Mouse (Mus musculus): ENCODE measurements around the gene Lrrc8c. TPM values are rescaled to one million over a fixed set of nuclear protein-coding genes. Genes with fewer than 3 reads are reported as not detected.

The Lrrc8c gene
- total RNA-seq, 1 experiment, result 9.4 TPM

DNA sequence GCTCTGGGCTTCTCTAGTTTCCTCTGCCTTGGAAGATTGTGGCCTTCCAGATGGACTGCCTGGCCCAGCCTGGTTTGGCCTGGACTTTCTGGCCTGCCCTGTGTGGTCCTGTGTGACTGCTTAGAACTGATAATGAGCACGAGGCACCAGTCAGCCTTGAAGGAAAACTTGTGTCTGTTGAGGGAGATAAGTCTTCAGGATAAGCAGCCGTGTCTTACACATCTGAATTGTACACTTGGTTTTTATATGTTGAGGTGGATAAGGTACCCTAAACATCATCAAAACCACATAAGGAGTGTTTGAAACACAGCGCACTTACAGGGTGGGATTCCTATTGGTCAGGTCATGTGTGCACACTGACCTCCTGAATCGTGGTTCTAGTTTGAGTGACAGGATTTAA, 46.6 kb downstream of the Lrrc8c start:
- TF ChIP-seq ZC3H11A (IDR thresholded peaks at IDR 0.05; ENCODE audit: borderline replicate concordance, low read depth, low read length), result no peak
- no peak for DNase-seq (ENCODE audit: low read depth, low spot score)
- Histone ChIP-seq H3K4me3 (ENCODE audit: insufficient read depth in 1 of 2, low read depth in 1 of 2, low read length in 2 of 2, poor library complexity in 1 of 2, severe bottlenecking in 1 of 2) (no peak overlapping the region), H3K9ac (ENCODE audit: insufficient read depth, low read depth, low read length, poor library complexity, severe bottlenecking) (no peak overlapping the region), H3K36me3 (ENCODE audit: control insufficient read depth, insufficient read depth, low read length, poor library complexity, severe bottlenecking) (no peaks in the 10 kb centered on the region; the same call in 1 of the 2 replicates), H3K4me1 (ENCODE audit: control insufficient read depth in 2 of 2, insufficient read depth in 2 of 2, low read length in 2 of 2, poor library complexity in 1 of 2) (no peaks in the 10 kb centered on the region), H3K27ac (ENCODE audit: insufficient read depth, low read depth, low read length, poor library complexity, severe bottlenecking) (no peak overlapping the region), H3K9me3 (ENCODE audit: control insufficient read depth, insufficient read depth, low read depth, low read length) (no peaks in the 10 kb centered on the region)
- in situ Hi-C loops (cut with MboI; ENCODE audit: low sequenced_read_pairs in 2 of 2, unreplicated experiment in 2 of 2), result no loop called here

DNA sequence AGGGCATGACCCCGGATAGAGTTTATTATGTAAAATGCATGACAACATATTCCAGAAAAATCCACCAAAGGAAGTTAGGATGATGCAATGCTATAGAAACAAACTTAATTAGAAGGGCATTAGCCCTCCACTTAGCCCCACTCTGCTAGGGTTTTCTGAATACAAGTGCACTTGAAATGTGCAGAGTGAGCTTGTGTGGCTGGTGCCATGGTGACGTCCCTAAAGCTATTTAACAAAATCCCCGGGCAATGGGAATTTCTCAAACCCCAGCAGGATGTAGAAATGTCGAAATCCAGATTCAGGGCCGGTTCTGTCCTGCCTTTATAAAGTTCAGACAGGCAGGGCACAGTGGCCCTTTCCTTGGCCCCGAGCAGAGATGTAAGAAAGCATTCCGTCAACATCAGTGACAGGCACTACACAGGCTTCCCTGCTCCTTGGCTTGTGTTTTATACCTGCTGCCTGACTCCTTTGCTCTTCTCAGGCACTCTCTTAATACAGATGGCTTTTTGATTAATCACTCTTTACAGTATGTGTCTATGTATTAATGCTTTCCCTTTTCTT, 47.7 kb downstream of the Lrrc8c start:
- no peak overlapping the region for H3K4me3 ChIP-seq (ENCODE audit: insufficient read depth in 1 of 2, low read depth in 1 of 2, low read length in 2 of 2, poor library complexity in 1 of 2, severe bottlenecking in 1 of 2)
- TF ChIP-seq ZNF384 (IDR thresholded peaks at IDR 0.05; ENCODE audit: low read depth, low read length) (no peak), ZC3H11A (IDR thresholded peaks at IDR 0.05; ENCODE audit: borderline replicate concordance, low read depth, low read length) (no peak), CHD2 (IDR thresholded peaks at IDR 0.05; ENCODE audit: low read depth, low read length) (no peak), MAFK (IDR thresholded peaks at IDR 0.05; ENCODE audit: insufficient read depth, low read depth, low read length) (no peak), HCFC1 (IDR thresholded peaks at IDR 0.05; ENCODE audit: borderline replicate concordance, insufficient read depth, low read length) (no peak)
- in situ Hi-C loops (cut with MboI; ENCODE audit: low sequenced_read_pairs in 2 of 2, unreplicated experiment in 2 of 2), result no loop called here
- H3K27ac ChIP-seq (ENCODE audit: insufficient read depth, low read depth, low read length, poor library complexity, severe bottlenecking), result no peak overlapping the region
- no peak for DNase-seq (ENCODE audit: low read depth, low spot score)
- H3K36me3 ChIP-seq (ENCODE audit: control insufficient read depth, insufficient read depth, low read length, poor library complexity, severe bottlenecking), result no peaks in the 10 kb centered on the region; the same call in 1 of the 2 replicates
- no peaks in the 10 kb centered on the region for H3K4me1 ChIP-seq (ENCODE audit: control insufficient read depth in 2 of 2, insufficient read depth in 2 of 2, low read length in 2 of 2, poor library complexity in 1 of 2)
- no peak overlapping the region for H3K9ac ChIP-seq (ENCODE audit: insufficient read depth, low read depth, low read length, poor library complexity, severe bottlenecking)
- H3K9me3 ChIP-seq (ENCODE audit: control insufficient read depth, insufficient read depth, low read depth, low read length), result no peaks in the 10 kb centered on the region

DNA sequence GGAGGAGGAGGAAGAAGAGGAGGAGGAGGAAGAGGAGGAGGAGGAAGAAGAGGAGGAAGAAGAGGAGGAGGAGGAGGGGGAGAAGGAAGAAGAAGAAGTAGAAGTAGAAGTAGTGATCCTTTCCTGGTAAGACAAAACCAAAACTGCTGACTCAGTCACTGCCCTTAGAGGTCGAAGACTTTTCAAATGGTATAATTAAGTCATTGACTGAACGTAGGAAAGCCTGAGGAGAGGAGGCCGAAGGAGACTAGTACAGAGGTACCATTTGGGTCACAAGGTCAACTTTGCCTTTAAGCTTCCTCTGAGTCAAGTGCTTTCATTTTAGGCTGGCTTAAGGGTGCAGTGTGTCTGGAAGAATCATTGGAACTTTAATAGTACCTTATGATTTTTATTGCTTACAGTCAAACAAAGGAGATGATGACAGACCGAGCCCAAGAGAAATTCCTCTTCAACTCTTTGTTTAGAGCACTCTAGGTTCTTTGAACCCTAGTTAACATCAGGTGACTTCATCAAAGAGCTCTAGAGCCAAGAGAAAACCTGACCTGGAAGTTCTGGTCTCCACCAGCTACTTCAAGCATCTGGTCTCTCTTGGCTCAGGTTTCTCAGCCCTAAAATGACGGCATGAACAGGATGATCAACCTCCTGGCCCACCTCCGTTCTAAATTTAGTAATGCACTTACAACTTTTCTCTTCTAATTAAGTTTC, 49.0 kb downstream of the Lrrc8c start:
- DNase-seq (ENCODE audit: low read depth, low spot score), result no peak
- Histone ChIP-seq H3K27ac (ENCODE audit: insufficient read depth, low read depth, low read length, poor library complexity, severe bottlenecking) (no peak overlapping the region), H3K4me3 (ENCODE audit: insufficient read depth in 1 of 2, low read depth in 1 of 2, low read length in 2 of 2, poor library complexity in 1 of 2, severe bottlenecking in 1 of 2) (no peak overlapping the region), H3K9me3 (ENCODE audit: control insufficient read depth, insufficient read depth, low read depth, low read length) (no peaks in the 10 kb centered on the region), H3K4me1 (ENCODE audit: control insufficient read depth in 2 of 2, insufficient read depth in 2 of 2, low read length in 2 of 2, poor library complexity in 1 of 2) (no peaks in the 10 kb centered on the region; a peak in 1 of 4 replicates), H3K36me3 (ENCODE audit: control insufficient read depth, insufficient read depth, low read length, poor library complexity, severe bottlenecking) (no peaks in the 10 kb centered on the region; the same call in 1 of the 2 replicates), H3K9ac (ENCODE audit: insufficient read depth, low read depth, low read length, poor library complexity, severe bottlenecking) (no peak overlapping the region)
- TF ChIP-seq MAFK (IDR thresholded peaks at IDR 0.05; ENCODE audit: insufficient read depth, low read depth, low read length) (peak; percentile 84), CHD2 (IDR thresholded peaks at IDR 0.05; ENCODE audit: low read depth, low read length) (no peak)
- in situ Hi-C loops (cut with MboI; ENCODE audit: low sequenced_read_pairs in 2 of 2, unreplicated experiment in 2 of 2), result no loop called here

DNA sequence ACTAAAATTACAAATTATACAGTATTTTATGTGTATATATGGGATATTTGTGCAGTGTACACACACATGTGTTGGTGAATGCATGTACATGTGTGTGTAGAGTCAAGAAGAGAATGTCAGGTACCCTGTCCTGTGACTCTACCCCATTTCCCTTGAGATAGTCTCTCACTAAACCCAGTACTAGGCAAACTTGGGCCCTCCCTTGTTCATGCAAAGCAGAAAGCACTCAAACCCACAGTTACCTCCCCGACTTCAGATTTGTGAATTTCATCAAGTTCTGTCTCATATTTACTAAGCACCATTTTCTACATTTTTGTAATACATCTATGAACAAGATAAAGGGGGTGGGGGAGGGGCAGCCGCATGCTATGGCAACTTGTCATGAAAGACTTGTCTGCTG, 50.0 kb downstream of the Lrrc8c start:
- H3K27ac ChIP-seq (ENCODE audit: insufficient read depth, low read depth, low read length, poor library complexity, severe bottlenecking), result no peak overlapping the region
- H3K36me3 ChIP-seq (ENCODE audit: control insufficient read depth, insufficient read depth, low read length, poor library complexity, severe bottlenecking), result no peaks in the 10 kb centered on the region; the same call in 1 of the 2 replicates
- H3K4me1 ChIP-seq (ENCODE audit: control insufficient read depth in 2 of 2, insufficient read depth in 2 of 2, low read length in 2 of 2, poor library complexity in 1 of 2), result no peaks in the 10 kb centered on the region; a peak in 1 of 4 replicates
- H3K4me3 ChIP-seq (ENCODE audit: insufficient read depth in 1 of 2, low read depth in 1 of 2, low read length in 2 of 2, poor library complexity in 1 of 2, severe bottlenecking in 1 of 2), result no peak overlapping the region
- no peak for TF ChIP-seq CHD2 (IDR thresholded peaks at IDR 0.05; ENCODE audit: low read depth, low read length)
- no peak for TF ChIP-seq ZNF384 (IDR thresholded peaks at IDR 0.05; ENCODE audit: low read depth, low read length)
- no peak for TF ChIP-seq MAFK (IDR thresholded peaks at IDR 0.05; ENCODE audit: insufficient read depth, low read depth, low read length)
- no peak for TF ChIP-seq HCFC1 (IDR thresholded peaks at IDR 0.05; ENCODE audit: borderline replicate concordance, insufficient read depth, low read length)
- no peak for TF ChIP-seq ZC3H11A (IDR thresholded peaks at IDR 0.05; ENCODE audit: borderline replicate concordance, low read depth, low read length)
- DNase-seq (ENCODE audit: low read depth, low spot score), result no peak
- no peak overlapping the region for H3K9ac ChIP-seq (ENCODE audit: insufficient read depth, low read depth, low read length, poor library complexity, severe bottlenecking)
- H3K9me3 ChIP-seq (ENCODE audit: control insufficient read depth, insufficient read depth, low read depth, low read length), result no peaks in the 10 kb centered on the region
- in situ Hi-C loops (cut with MboI; ENCODE audit: low sequenced_read_pairs in 2 of 2, unreplicated experiment in 2 of 2), result no loop called here
